Mouse (Mus musculus) hindbrain, embryonic 14.5 days (tissue): ENCODE data around the gene Pgam2. TPM values are rescaled to one million over a fixed set of nuclear protein-coding genes. Genes with fewer than 3 reads are reported as not detected.

Experiments
- ATAC-seq: fragments of 200-750 bp; cut with Nextera tagmentation; 2 replicates; pipeline ENCODE4 v1.8.0; 2017; ENCODE audit warnings: moderate number of reproducible peaks, mild to moderate bottlenecking, moderate TSS enrichment, moderate library complexity; ENCODE audit not compliant: low FRiP score
- DNase-seq: peaks from one replicate; pipeline ENCODE4 v3.0.0-alpha.2; 2015; ENCODE audit warnings: low spot score
- H3K27ac ChIP-seq: fragments of 300-500 bp; sonication (generic); 2 replicates; pipeline ENCODE4 v1.5.1; 2014; ENCODE audit warnings: mild to moderate bottlenecking, moderate library complexity
- H3K27me3 ChIP-seq: fragments of 300-500 bp; sonication (generic); 2 replicates; pipeline ENCODE4 v1.6.1; 2014; ENCODE audit warnings: mild to moderate bottlenecking, low read length, mixed read lengths; ENCODE audit not compliant: control insufficient read depth, insufficient read depth
- H3K36me3 ChIP-seq: fragments of 300-500 bp; sonication (generic); replicated peaks from 2 replicates; pipeline ENCODE4 v1.6.1; 2014; ENCODE audit not compliant: control insufficient read depth, insufficient read depth
- H3K4me1 ChIP-seq: fragments of 300-500 bp; sonication (generic); replicated peaks from 2 replicates; pipeline ENCODE4 v1.6.1; 2014; ENCODE audit warnings: antibody characterized with exemption, low read length, mixed read lengths; ENCODE audit not compliant: control insufficient read depth, insufficient read depth
- H3K4me2 ChIP-seq: fragments of 300-500 bp; sonication (generic); replicated peaks from 2 replicates; pipeline ENCODE4 v1.6.1; 2014; ENCODE audit warnings: mild to moderate bottlenecking, moderate library complexity
- H3K4me3 ChIP-seq: fragments of 300-500 bp; sonication (generic); replicated peaks from 2 replicates; pipeline ENCODE4 v1.5.1; 2014; ENCODE audit warnings: mild to moderate bottlenecking, low read length
- H3K9ac ChIP-seq: fragments of 300-500 bp; sonication (generic); 2 replicates; pipeline ENCODE4 v1.6.1; 2014
- H3K9me3 ChIP-seq: fragments of 300-500 bp; sonication (generic); 2 replicates; pipeline ENCODE4 v1.6.1; 2016; ENCODE audit warnings: low read length; ENCODE audit not compliant: control insufficient read depth
- WGBS: fragments of 180-500 bp; shearing (Covaris S2); extraction: QIAGEN DNeasy Blood & Tissue Kit; methylation state at CpG from one replicate; pipeline ENCODE4 v1.1.7; 2014; 5-methylcytosine and 5-hydroxymethylcytosine counted together
- polyA plus RNA-seq: library from polyadenylated mRNA; unstranded; fragments of >200 nt; fragmentation: Nextera tagmentation; extraction: Ambion mirVana; gene quantifications from 2 replicates; pipeline ENCODE4 v1.2.1, GENCODE M21; 2014

The Pgam2 gene
- polyA plus RNA-seq, 1 experiment from 2014 or later, result 2.9 TPM

DNA sequence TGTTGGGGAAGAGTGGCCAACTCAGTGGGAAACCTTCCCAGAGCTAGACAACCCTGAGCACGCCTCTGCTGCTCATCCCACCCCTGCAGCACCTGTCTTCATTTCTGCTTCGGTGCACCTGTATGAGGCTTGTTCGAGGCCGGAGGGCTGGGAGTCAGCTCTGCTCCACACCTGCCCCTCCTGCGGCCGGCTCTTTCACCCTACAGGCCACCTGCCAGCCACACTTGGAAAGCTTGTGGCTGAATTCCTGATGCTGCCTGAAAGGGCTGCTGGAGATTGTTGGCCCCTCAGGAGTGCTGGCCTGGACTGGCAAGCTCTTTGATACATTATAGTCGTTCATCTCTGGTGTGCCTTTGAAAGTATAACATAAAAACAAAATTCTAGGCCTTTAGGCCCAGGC, 36.8 kb upstream of the Pgam2 start:
- ATAC-seq (no peak), DNase-seq (no peak)
- 82% methylated on average over 7 of the region's 7 CpGs for WGBS
- Histone ChIP-seq H3K27ac (no peak overlapping the region), H3K36me3 (no peaks in the 10 kb centered on the region), H3K9me3 (no peaks in the 10 kb centered on the region), H3K27me3 (no peaks in the 10 kb centered on the region), H3K4me2 (no peak overlapping the region), H3K9ac (no peak overlapping the region), H3K4me1 (0 out of 2 replicates have a peak, but pooled peaks cover 13% of the 10 kb centered on the region), H3K4me3 (no peak overlapping the region)

- Histone ChIP-seq H3K9me3 (no peaks in the 10 kb centered on the region), H3K4me1 (0 out of 2 replicates have a peak, but pooled peaks cover 13% of the 10 kb centered on the region), H3K4me3 (peak within 1 kb of the TSS; percentile 70), H3K36me3 (peaks cover 15% of the 10 kb centered on the region; the same call in 1 of the 2 replicates), H3K9ac (peak within 1 kb of the TSS; percentile 83), H3K4me2 (peak within 1 kb of the TSS; percentile 90), H3K27me3 (no peaks in the 10 kb centered on the region), H3K27ac (peak within 1 kb of the TSS; percentile 72)
- DNase-seq (peak; percentile 91), ATAC-seq (peak; percentile 94)
- under 1% methylated on average over 63 of the region's 63 CpGs for WGBS
Observed at GRCm38 (mm10) chr11:5837251-5838246, 34.0 kb upstream of the Pgam2 start, which contains the start of gene Polm. Gene Polm, minus strand, starts transcription at chr11:5838016.

DNA sequence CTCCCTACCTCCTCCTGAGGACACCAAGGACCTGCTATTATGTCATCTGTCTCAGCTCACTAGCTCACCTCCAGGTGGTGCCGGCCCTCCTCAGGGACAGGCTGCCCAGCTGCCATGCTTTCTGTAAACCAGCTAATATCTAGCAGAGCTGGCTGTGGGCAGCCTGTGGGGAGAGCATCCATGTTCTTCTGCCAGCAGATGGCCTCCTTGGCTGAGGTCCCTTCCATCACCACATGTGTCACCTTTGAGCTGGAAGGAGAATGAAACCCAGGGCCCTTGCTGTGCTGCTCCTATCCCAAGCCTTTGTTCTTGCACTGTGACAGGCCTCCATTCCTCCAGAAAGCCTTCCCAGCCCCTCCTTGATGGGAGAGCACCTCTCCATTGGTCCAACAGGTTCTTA, 32.6 kb upstream of the Pgam2 start:
- Histone ChIP-seq H3K4me1 (0 out of 2 replicates have a peak, but pooled peaks cover 13% of the 10 kb centered on the region), H3K27ac (no peak overlapping the region), H3K4me3 (no peak overlapping the region), H3K36me3 (peaks cover 26% of the 10 kb centered on the region; the same call in 1 of the 2 replicates), H3K4me2 (no peak overlapping the region), H3K9me3 (no peaks in the 10 kb centered on the region), H3K9ac (no peak overlapping the region), H3K27me3 (no peaks in the 10 kb centered on the region)
- 43% methylated on average over 1 of the region's 1 CpGs for WGBS
- ATAC-seq (no peak), DNase-seq (peak; percentile 32)

DNA sequence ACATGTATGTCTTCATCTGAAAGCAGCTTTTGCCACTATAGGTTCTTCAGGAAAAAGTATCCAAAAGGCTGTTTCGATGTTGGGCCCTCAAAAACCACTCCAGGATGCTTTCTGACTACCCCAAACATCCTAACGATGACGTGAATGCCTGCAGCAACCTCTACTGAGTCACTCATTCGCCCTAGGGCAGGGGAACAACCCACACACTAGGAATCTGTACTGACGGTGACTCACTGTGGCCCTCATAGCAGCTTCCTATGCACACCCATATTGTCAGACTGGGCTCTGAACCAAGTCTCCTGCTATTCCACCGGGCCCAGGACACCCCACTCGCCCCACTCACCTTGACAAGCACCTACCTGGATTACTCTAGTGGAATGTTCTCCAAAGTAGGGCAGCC, 31.5 kb upstream of the Pgam2 start:
- H3K4me2 ChIP-seq, result no peak overlapping the region
- no peak overlapping the region for H3K9ac ChIP-seq
- H3K4me1 ChIP-seq, result 0 out of 2 replicates have a peak, but pooled peaks cover 13% of the 10 kb centered on the region
- H3K36me3 ChIP-seq, result peaks cover 33% of the 10 kb centered on the region; the same call in 1 of the 2 replicates
- 92% methylated on average over 7 of the region's 7 CpGs for WGBS
- H3K4me3 ChIP-seq, result no peak overlapping the region
- ATAC-seq (no peak), DNase-seq (no peak)
- H3K9me3 ChIP-seq, result no peaks in the 10 kb centered on the region
- H3K27me3 ChIP-seq, result no peaks in the 10 kb centered on the region
- H3K27ac ChIP-seq, result no peak overlapping the region

GRCm38 (mm10) chr11:5834506-5834905, 31.0 kb upstream of the Pgam2 start:
- Histone ChIP-seq H3K4me1 (0 out of 2 replicates have a peak, but pooled peaks cover 13% of the 10 kb centered on the region), H3K27ac (no peak overlapping the region), H3K36me3 (peaks cover 38% of the 10 kb centered on the region), H3K4me3 (no peak overlapping the region), H3K9ac (no peak overlapping the region), H3K4me2 (no peak overlapping the region), H3K27me3 (no peaks in the 10 kb centered on the region), H3K9me3 (no peaks in the 10 kb centered on the region)
- no peak for DNase-seq
- whole genome bisulfite sequencing, result 92% methylated on average over 9 of the region's 9 CpGs
- ATAC-seq, result no peak

DNA sequence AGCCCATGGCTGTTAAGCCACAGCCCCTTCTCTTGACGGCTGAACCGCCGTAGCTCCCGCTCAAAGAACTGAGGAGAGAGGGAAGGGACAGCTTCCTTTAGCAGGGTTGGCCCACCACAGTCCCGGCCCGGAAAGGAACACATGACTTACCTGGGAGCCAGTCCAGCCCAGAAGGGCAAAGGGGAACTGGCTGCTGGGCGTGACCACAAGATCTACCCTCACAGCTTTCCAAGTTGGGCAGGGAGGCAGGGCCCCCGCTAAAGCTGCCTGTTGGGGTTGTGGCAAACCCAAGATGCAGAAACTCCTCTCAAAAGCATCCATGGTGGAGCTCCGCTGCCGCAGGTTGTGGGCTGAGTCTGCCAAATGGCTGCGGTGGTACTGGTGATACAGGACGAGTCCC, 25.8 kb upstream of the Pgam2 start:
- H3K27me3 ChIP-seq, result no peaks in the 10 kb centered on the region
- no peaks in the 10 kb centered on the region for H3K4me1 ChIP-seq
- peaks cover 50% of the 10 kb centered on the region for H3K36me3 ChIP-seq
- no peak overlapping the region for H3K4me3 ChIP-seq
- no peak for DNase-seq
- ATAC-seq, result no peak
- no peak overlapping the region for H3K9ac ChIP-seq
- WGBS, result 95% methylated on average over 12 of the region's 12 CpGs
- no peaks in the 10 kb centered on the region for H3K9me3 ChIP-seq
- no peak overlapping the region for H3K4me2 ChIP-seq
- H3K27ac ChIP-seq, result no peak overlapping the region

GRCm38 (mm10) chr11:5828509-5829191, 25.1 kb upstream of the Pgam2 start:
- H3K4me3 ChIP-seq, result no peak overlapping the region
- H3K27me3 ChIP-seq, result no peaks in the 10 kb centered on the region
- 93% methylated on average over 11 of the region's 11 CpGs for WGBS

DNA sequence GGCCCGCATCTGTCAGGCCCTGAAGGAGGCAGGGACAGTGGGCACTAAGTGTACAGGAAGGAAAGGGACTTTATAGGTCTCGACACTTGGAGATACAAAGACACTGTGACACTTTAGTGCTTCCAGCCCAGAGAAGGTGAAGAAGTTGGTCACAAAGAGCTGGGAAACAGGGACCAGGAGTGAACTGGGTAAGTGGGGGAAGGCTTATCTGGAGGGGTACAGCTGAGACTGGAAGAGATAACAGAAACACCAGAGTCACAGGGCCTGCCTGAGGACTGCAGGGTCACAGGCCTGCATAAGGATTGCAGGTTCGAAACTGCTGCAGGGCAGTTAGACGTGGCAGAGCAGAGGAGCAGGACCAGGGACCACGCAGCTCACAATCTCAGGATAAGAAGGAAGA, 24.4 kb upstream of the Pgam2 start:
- Histone ChIP-seq H3K36me3 (peaks cover 42% of the 10 kb centered on the region), H3K27ac (no peak overlapping the region), H3K9me3 (no peaks in the 10 kb centered on the region), H3K4me2 (no peak overlapping the region), H3K4me3 (no peak overlapping the region), H3K4me1 (no peaks in the 10 kb centered on the region), H3K9ac (no peak overlapping the region), H3K27me3 (no peaks in the 10 kb centered on the region)
- ATAC-seq, result no peak
- 94% methylated on average over 5 of the region's 5 CpGs for WGBS
- DNase-seq, result no peak

More at GRCm38 (mm10) chr11:5828509-5829191, 25.1 kb upstream of the Pgam2 start:
- DNase-seq (no peak), ATAC-seq (no peak)
- H3K9ac ChIP-seq, result no peak overlapping the region
- no peaks in the 10 kb centered on the region for H3K4me1 ChIP-seq
- H3K9me3 ChIP-seq, result no peaks in the 10 kb centered on the region
- H3K27ac ChIP-seq, result no peak overlapping the region
- H3K36me3 ChIP-seq, result peaks cover 47% of the 10 kb centered on the region
- H3K4me2 ChIP-seq, result no peak overlapping the region

- peaks cover 24% of the 10 kb centered on the region for H3K36me3 ChIP-seq
Observed at GRCm38 (mm10) chr11:5825432-5825831, 21.9 kb upstream of the Pgam2 start.

More at GRCm38 (mm10) chr11:5825432-5825831, 21.9 kb upstream of the Pgam2 start:
- no peak for DNase-seq
- Histone ChIP-seq H3K9me3 (no peaks in the 10 kb centered on the region), H3K4me1 (no peaks in the 10 kb centered on the region), H3K27me3 (no peaks in the 10 kb centered on the region), H3K4me3 (no peak overlapping the region), H3K27ac (no peak overlapping the region), H3K4me2 (no peak overlapping the region), H3K9ac (no peak overlapping the region)
- no peak for ATAC-seq
